Mouse (Mus musculus): Measurements from ENCODE around the gene Rrp36. TPM values are rescaled to one million over a fixed set of nuclear protein-coding genes. Genes with fewer than 3 reads are reported as not detected.

Rrp36 gene
- polyA plus RNA-seq, 1 experiment from 2014 or later: 50.8 TPM

GRCm38 (mm10) chr17:46618769-46619682 lies 55.1 kb downstream of the Rrp36 start:
- Histone ChIP-seq H3K4me1 (peaks cover 45% of the 10 kb centered on the region), H3K9me3 (no peaks in the 10 kb centered on the region), H3K4me3 (no peak overlapping the region), H3K27me3 (replicated peaks) (no peaks in the 10 kb centered on the region), H3K36me3 (replicated peaks) (no peaks in the 10 kb centered on the region), H3K27ac (peak overlapping the region; percentile 77), H3K9ac (peak overlapping the region; percentile 33), H3K4me2 (peak overlapping the region; percentile 35)
- WGBS: 7% methylated on average over 27 of the region's 27 CpGs
- ATAC-seq (replicated peaks): 0 out of 2 replicates have a peak, but pooled peaks have one; percentile 10

- H3K9ac ChIP-seq: peak overlapping the region; percentile 33; the same call in 1 of the 2 replicates
- ATAC-seq (replicated peaks): no peak
- no peak overlapping the region for H3K4me3 ChIP-seq
- WGBS: 16% methylated on average over 6 of the region's 6 CpGs
- peak overlapping the region; percentile 77 for H3K27ac ChIP-seq
- H3K4me2 ChIP-seq: peak overlapping the region; percentile 35
- no peaks in the 10 kb centered on the region for H3K27me3 ChIP-seq (replicated peaks)
- H3K4me1 ChIP-seq: peaks cover 39% of the 10 kb centered on the region
- no peaks in the 10 kb centered on the region for H3K36me3 ChIP-seq (replicated peaks)
- no peaks in the 10 kb centered on the region for H3K9me3 ChIP-seq
These were observed 55.8 kb downstream of the Rrp36 start for GRCm38 (mm10) chr17:46618394-46618768.

- no peaks in the 10 kb centered on the region for H3K36me3 ChIP-seq (replicated peaks)
- no peak overlapping the region for H3K4me3 ChIP-seq
- ATAC-seq (replicated peaks): no peak
- 71% methylated on average over 12 of the region's 12 CpGs for WGBS
- H3K27ac ChIP-seq: no peak overlapping the region
- no peak overlapping the region for H3K4me2 ChIP-seq
- H3K27me3 ChIP-seq (replicated peaks): no peaks in the 10 kb centered on the region
- H3K9ac ChIP-seq: no peak overlapping the region
- peaks cover 40% of the 10 kb centered on the region for H3K4me1 ChIP-seq
- H3K9me3 ChIP-seq: no peaks in the 10 kb centered on the region
These were observed 56.4 kb downstream of the Rrp36 start for GRCm38 (mm10) chr17:46617799-46618198.

Other genes starting within 250 kb of the Rrp36 start
- 2.0 and 3.0 TPM in 2 replicates for gene Crip3, start 245.4 kb downstream of the Rrp36 start, polyA plus RNA-seq (2015; fragmentation: Nextera tagmentation; extraction: Ambion mirVana)
- not detected in 2 replicates for gene Slc22a7, start 235.9 kb downstream of the Rrp36 start, polyA plus RNA-seq (2015; fragmentation: Nextera tagmentation; extraction: Ambion mirVana)
- gene Ttbk1, start 186.7 kb downstream of the Rrp36 start, polyA plus RNA-seq (2015; fragmentation: Nextera tagmentation; extraction: Ambion mirVana): 8.7 and 9.0 TPM in 2 replicates
- gene Dnph1, start 177.6 kb downstream of the Rrp36 start, polyA plus RNA-seq (2015; fragmentation: Nextera tagmentation; extraction: Ambion mirVana): 14.5 and 17.3 TPM in 2 replicates
- gene Cul9, start 128.0 kb downstream of the Rrp36 start, polyA plus RNA-seq (2015; fragmentation: Nextera tagmentation; extraction: Ambion mirVana): 25.0 and 26.7 TPM in 2 replicates
- gene Srf, start 118.2 kb downstream of the Rrp36 start, polyA plus RNA-seq (2015; fragmentation: Nextera tagmentation; extraction: Ambion mirVana): 3.7 and 5.7 TPM in 2 replicates
- 33.6 and 34.8 TPM in 2 replicates for gene Ptk7, start 44.8 kb downstream of the Rrp36 start, polyA plus RNA-seq (2015; fragmentation: Nextera tagmentation; extraction: Ambion mirVana)
- 42.5 and 44.5 TPM in 2 replicates for gene Klc4, start 28.3 kb downstream of the Rrp36 start, polyA plus RNA-seq (2015; fragmentation: Nextera tagmentation; extraction: Ambion mirVana)
- 60.6 and 74.5 TPM in 2 replicates for gene Mrpl2, start 28.1 kb downstream of the Rrp36 start, polyA plus RNA-seq (2015; fragmentation: Nextera tagmentation; extraction: Ambion mirVana)
- 44.7 and 46.3 TPM in 2 replicates for gene Cul7, start 24.0 kb downstream of the Rrp36 start, polyA plus RNA-seq (2015; fragmentation: Nextera tagmentation; extraction: Ambion mirVana)
- 277 and 304 TPM in 2 replicates for gene Mea1, start 4.4 kb upstream of the Rrp36 start, polyA plus RNA-seq (2015; fragmentation: Nextera tagmentation; extraction: Ambion mirVana)
- gene Klhdc3, start 6.6 kb upstream of the Rrp36 start, polyA plus RNA-seq (2015; fragmentation: Nextera tagmentation; extraction: Ambion mirVana): 172 and 180 TPM in 2 replicates
- gene Ppp2r5d, start 30.8 kb upstream of the Rrp36 start, polyA plus RNA-seq (2015; fragmentation: Nextera tagmentation; extraction: Ambion mirVana): 103 and 112 TPM in 2 replicates
- gene Pex6, start 37.1 kb upstream of the Rrp36 start, polyA plus RNA-seq (2015; fragmentation: Nextera tagmentation; extraction: Ambion mirVana): 28.2 and 31.9 TPM in 2 replicates
- gene Gnmt, start 54.8 kb upstream of the Rrp36 start, polyA plus RNA-seq (2015; fragmentation: Nextera tagmentation; extraction: Ambion mirVana): 0.65 and 1.3 TPM in 2 replicates
- gene Cnpy3, start 77.9 kb upstream of the Rrp36 start, polyA plus RNA-seq (2015; fragmentation: Nextera tagmentation; extraction: Ambion mirVana): 67.1 and 68.2 TPM in 2 replicates
- gene Ptcra, start 89.4 kb upstream of the Rrp36 start, polyA plus RNA-seq (2015; fragmentation: Nextera tagmentation; extraction: Ambion mirVana): 0.18 and 0.39 TPM in 2 replicates
- 51.3 and 54.9 TPM in 2 replicates for gene 2310039H08Rik, start 98.3 kb upstream of the Rrp36 start, polyA plus RNA-seq (2015; fragmentation: Nextera tagmentation; extraction: Ambion mirVana)
- gene Rpl7l1, start 108.3 kb upstream of the Rrp36 start, polyA plus RNA-seq (2015; fragmentation: Nextera tagmentation; extraction: Ambion mirVana): 80.6 and 83.1 TPM in 2 replicates
- 10.5 and 12.8 TPM in 2 replicates for gene Bicral, start 184.1 kb upstream of the Rrp36 start, polyA plus RNA-seq (2015; fragmentation: Nextera tagmentation; extraction: Ambion mirVana)
- gene Tbcc, start 216.3 kb upstream of the Rrp36 start, polyA plus RNA-seq (2015; fragmentation: Nextera tagmentation; extraction: Ambion mirVana): 61.6 and 68.5 TPM in 2 replicates
- not detected in 2 replicates for gene Prph2, start 236.1 kb upstream of the Rrp36 start, polyA plus RNA-seq (2015; fragmentation: Nextera tagmentation; extraction: Ambion mirVana)